In genomic region chr14:122035860-122036259, GRCm38 (mm10) we compare ENCODE assay signal across 27 mouse cellular contexts. TPM values are rescaled to one million over a fixed set of nuclear protein-coding genes. Genes with fewer than 3 reads are reported as not detected.
DNase-seq lines count a peak whose midpoint lies in the region; ATAC-seq and TF ChIP-seq lines count a peak whose summit lies in the region.
"Had no signal": no experiment of that assay in that cellular context is flagged by ENCODE, and none has a peak within 500 bp of the region (broad histone marks: within the 10 kb centered on the region; RNA-seq: fewer than 3 reads in every experiment).

No protein-coding gene starts in this region.

- H3K4me3 ChIP-seq in lung, postnatal 0 days (ENCODE audit: low read depth, low read length), result no peak overlapping the region
- H3K4me3 ChIP-seq: embryonic facial prominence, embryonic 10.5 days; heart, embryonic 13.5 days; neural tube, embryonic 13.5 days; stomach, embryonic 15.5 days had no signal

- no peaks in the 10 kb centered on the region for H3K27me3 ChIP-seq in lung, postnatal 0 days (replicated peaks; ENCODE audit: insufficient read depth, low read length)
- H3K27me3 ChIP-seq: heart, embryonic 13.5 days; neural tube, embryonic 13.5 days; stomach, embryonic 15.5 days had no signal

- no peak for TF ChIP-seq EP300 in lung, postnatal 0 days (IDR thresholded peaks at IDR 0.05)

- H3K4me2 ChIP-seq in lung, postnatal 0 days (replicated peaks; ENCODE audit: low read depth, low read length), result no peak overlapping the region
- H3K4me2 ChIP-seq: heart, embryonic 13.5 days; hindbrain, embryonic 14.5 days; neural tube, embryonic 13.5 days; stomach, embryonic 15.5 days had no signal

- peak; percentile 44 for ATAC-seq in lung, postnatal 0 days
- peak; percentile 67 for ATAC-seq in granulocyte monocyte progenitor cell, adult 5-6 weeks (replicated peaks; ENCODE audit: poor library complexity, severe bottlenecking)
- ATAC-seq in megakaryocyte-erythroid progenitor cell, adult 5-6 weeks (replicated peaks; ENCODE audit: low FRiP score, low TSS enrichment, poor library complexity, severe bottlenecking), result peak; percentile 67

- no peaks in the 10 kb centered on the region for H3K4me1 ChIP-seq in lung, postnatal 0 days (ENCODE audit: insufficient read depth, low read depth, low read length)
- H3K4me1 ChIP-seq: embryonic facial prominence, embryonic 10.5 days; heart, embryonic 13.5 days; neural tube, embryonic 13.5 days; stomach, embryonic 15.5 days had no signal

- H3K9ac ChIP-seq in lung, postnatal 0 days (replicated peaks; ENCODE audit: low read depth), result no peak overlapping the region
- H3K9ac ChIP-seq: heart, embryonic 13.5 days; hindbrain, embryonic 14.5 days; neural tube, embryonic 13.5 days; stomach, embryonic 15.5 days had no signal

- H3K36me3 ChIP-seq in lung, postnatal 0 days (ENCODE audit: insufficient read depth, low read length), result no peaks in the 10 kb centered on the region
- H3K36me3 ChIP-seq: embryonic facial prominence, embryonic 10.5 days; heart, embryonic 13.5 days; neural tube, embryonic 13.5 days; stomach, embryonic 15.5 days had no signal

- H3K27ac ChIP-seq in lung, postnatal 0 days (ENCODE audit: low read length), result no peak overlapping the region
- H3K27ac ChIP-seq: embryonic facial prominence, embryonic 10.5 days; heart, embryonic 13.5 days; hindbrain, embryonic 14.5 days; neural tube, embryonic 13.5 days; stomach, embryonic 15.5 days had no signal

- no peak for TF ChIP-seq CTCF in lung, postnatal 0 days (IDR thresholded peaks at IDR 0.05)

- peak; percentile 21 for DNase-seq in lung, postnatal 0 days (ENCODE audit: low spot score)
- DNase-seq in lung, postnatal 4 days, result no peak
- no peak for DNase-seq in embryo, embryonic 10.5 days (ENCODE audit: low spot score)
- DNase-seq in frontal cortex, postnatal 25 days (ENCODE audit: low spot score in 2 of 2), result no peak
- DNase-seq in spleen, postnatal 4 days (ENCODE audit: low spot score in 2 of 2), result no peak
- DNase-seq: adrenal gland, postnatal 25 days; cerebellum, adult 11-12 months; cerebellum, postnatal 25 days; heart, adult 11 months; kidney, adult 2 months; kidney, postnatal 10 days; lung, postnatal 10 days; spleen, adult 18-20 months; thymus, adult 2 months had no signal

- WGBS in lung, postnatal 0 days, result 65% methylated on average over 2 of the region's 2 CpGs

- H3K9me3 ChIP-seq in lung, postnatal 0 days (ENCODE audit: low read length), result no peaks in the 10 kb centered on the region
- H3K9me3 ChIP-seq: neural tube, embryonic 13.5 days; stomach, embryonic 15.5 days had no signal

RNA-seq across cellular contexts. Expression of gene Timm8a2, which starts 1.4 kb away (rescaled TPM):
- not detected in 2 replicates for polyA plus RNA-seq in lung, postnatal 0 days (2015; fragmentation: Nextera tagmentation; extraction: Ambion mirVana)
- total RNA-seq in granulocyte monocyte progenitor cell, adult 5-6 weeks (2014; fragmentation: Nextera tagmentation), result not detected in 2 replicates
- not detected in 2 replicates for total RNA-seq in granulocyte monocyte progenitor cell, adult 5-6 weeks (2017)
- total RNA-seq in megakaryocyte-erythroid progenitor cell, adult 5-6 weeks (2014; fragmentation: Nextera tagmentation), result not detected in 2 replicates
- not detected in 2 replicates for total RNA-seq in megakaryocyte-erythroid progenitor cell, adult 5-6 weeks (2017)
- total RNA-seq: adrenal gland, postnatal 25 days; gastrocnemius, adult 8-10 months; heart, postnatal 25 days; layer of hippocampus, adult 8-10 months; left cerebral cortex, postnatal 25 days had no signal
- polyA plus RNA-seq: embryonic facial prominence, embryonic 10.5 days; forebrain, embryonic 11.5 days; heart, embryonic 13.5 days; hindbrain, embryonic 14.5 days; kidney, adult 2 months; liver, embryonic 16.5 days; neural tube, embryonic 13.5 days; stomach, embryonic 15.5 days had no signal
